Mouse (Mus musculus) olfactory bulb, adult 2 months (tissue): ENCODE results near the gene Helt. TPM values are rescaled to one million over a fixed set of nuclear protein-coding genes. Genes with fewer than 3 reads are reported as not detected.
A peak's percentile ranks its signal among the peaks of the same experiment; 100 is the strongest.

Experiments used
- H3K27ac ChIP-seq: fragments of 200-500 bp; 2 replicates; pipeline ENCODE4 v1.5.1; 2012; ENCODE audit warnings: low read depth, low read length; ENCODE audit not compliant: insufficient read depth
- H3K4me1 ChIP-seq: fragments of 200-500 bp; 2 replicates; pipeline ENCODE4 v1.6.1; 2012; ENCODE audit warnings: low read length; ENCODE audit not compliant: control insufficient read depth, insufficient read depth
- H3K4me3 ChIP-seq: fragments of 200-500 bp; 2 replicates; pipeline ENCODE4 v1.5.1; 2012; ENCODE audit warnings: mild to moderate bottlenecking, low read depth, low read length, moderate library complexity; ENCODE audit not compliant: insufficient read depth
- CTCF ChIP-seq: fragments of 200-500 bp; IDR thresholded peaks from 2 replicates; pipeline ENCODE4 v1.5.1; 2012; ENCODE audit warnings: low read depth, mild to moderate bottlenecking, low read length, moderate library complexity; ENCODE audit not compliant: insufficient read depth
- POLR2A ChIP-seq: fragments of 200-500 bp; IDR thresholded peaks from 2 replicates; pipeline ENCODE4 v1.6.1; 2012; ENCODE audit warnings: mild to moderate bottlenecking, low read depth, low read length, moderate library complexity; ENCODE audit not compliant: insufficient read depth
- WGBS: fragments of 180-500 bp; shearing (Covaris S2); methylation state at CpG from one replicate; pipeline ENCODE4 v1.1.7; 2018; 5-methylcytosine and 5-hydroxymethylcytosine counted together
- polyA plus RNA-seq: library from polyadenylated mRNA; stranded (reverse); fragments of >200 nt; gene quantifications from 2 replicates; pipeline ENCODE4 v1.2.4, GENCODE M21; 2012; ENCODE audit warnings: low replicate concordance; ENCODE audit not compliant: missing spikeins, insufficient read depth, insufficient read length

Gene Helt
- polyA plus RNA-seq, 1 experiment, result not detected

GRCm38 (mm10) chr8:46257921-46258682 is 36.4 kb downstream of the Helt start:
- Histone ChIP-seq H3K4me1 (peaks cover 3% of the 10 kb centered on the region; the same call in 1 of the 2 replicates), H3K4me3 (no peak overlapping the region), H3K27ac (no peak overlapping the region)
- TF ChIP-seq POLR2A (no peak), CTCF (no peak)
- 24% methylated on average over 19 of the region's 19 CpGs for WGBS

GRCm38 (mm10) chr8:46252456-46252855 is 42.0 kb downstream of the Helt start:
- no peak overlapping the region for H3K27ac ChIP-seq
- H3K4me3 ChIP-seq, result peak overlapping the region; percentile 24; the same call in 1 of the 2 replicates
- TF ChIP-seq POLR2A (no peak), CTCF (no peak)
- peaks cover 4% of the 10 kb centered on the region for H3K4me1 ChIP-seq
- WGBS, result 52% methylated on average over 13 of the region's 13 CpGs

- TF ChIP-seq CTCF (no peak), POLR2A (no peak)
- Histone ChIP-seq H3K4me1 (peaks cover 4% of the 10 kb centered on the region), H3K27ac (no peak overlapping the region), H3K4me3 (no peak overlapping the region)
- WGBS, result 35% methylated on average over 10 of the region's 10 CpGs
Measured at GRCm38 (mm10) chr8:46251561-46251960, 42.9 kb downstream of the Helt start.

GRCm38 (mm10) chr8:46246346-46246745 is 48.1 kb downstream of the Helt start:
- Histone ChIP-seq H3K27ac (no peak overlapping the region), H3K4me3 (no peak overlapping the region), H3K4me1 (no peaks in the 10 kb centered on the region)
- WGBS, result 52% methylated on average over 11 of the region's 11 CpGs
- no peak for TF ChIP-seq POLR2A
- no peak for TF ChIP-seq CTCF

- WGBS, result 78% methylated on average over 7 of the region's 7 CpGs
- TF ChIP-seq CTCF, result no peak
- no peak for TF ChIP-seq POLR2A
Measured at GRCm38 (mm10) chr8:46242946-46243345, 51.5 kb downstream of the Helt start.

More at GRCm38 (mm10) chr8:46242946-46243345, 51.5 kb downstream of the Helt start:
- Histone ChIP-seq H3K27ac (no peak overlapping the region), H3K4me3 (no peak overlapping the region), H3K4me1 (no peaks in the 10 kb centered on the region)

Other genes starting within 250 kb of the Helt start
- not detected in 2 replicates for gene Cfap97, start 142.9 kb downstream of the Helt start, polyA plus RNA-seq
- not detected in 2 replicates for gene Snx25, start 142.5 kb downstream of the Helt start, polyA plus RNA-seq
- gene Slc25a4, start 83.4 kb downstream of the Helt start, polyA plus RNA-seq, result 159 and 241 TPM in 2 replicates
- gene Acsl1, start 176.4 kb upstream of the Helt start, polyA plus RNA-seq, result not detected in 2 replicates